Mouse (Mus musculus) cerebellum, adult 2 months (tissue): Measurements from ENCODE around the gene Fkbp2. TPM values are rescaled to one million over a fixed set of nuclear protein-coding genes. Genes with fewer than 3 reads are reported as not detected.

Experiments used
- DNase-seq, 2 experiments: peaks; one replicate each; pipeline ENCODE4 v3.0.0; 2021
- H3K27ac ChIP-seq: fragments of 200-500 bp; 2 replicates; pipeline ENCODE4 v1.5.1; 2012; ENCODE audit warnings: low read length, control low read depth, inconsistent platforms; ENCODE audit not compliant: insufficient read depth
- H3K27me3 ChIP-seq: fragments of 200-500 bp; 2 replicates; pipeline ENCODE4 v1.6.1; 2012; ENCODE audit warnings: inconsistent platforms, mild to moderate bottlenecking, low read length, moderate library complexity; ENCODE audit not compliant: control insufficient read depth, insufficient read depth
- H3K4me1 ChIP-seq: fragments of 200-500 bp; 2 replicates; pipeline ENCODE4 v1.6.1; 2011; ENCODE audit warnings: low read length; ENCODE audit not compliant: control insufficient read depth, insufficient read depth
- H3K4me3 ChIP-seq: fragments of 200-500 bp; replicated peaks from 2 replicates; pipeline ENCODE3; 2011; ENCODE audit warnings: mild to moderate bottlenecking, low read depth, low read length, control low read depth; ENCODE audit not compliant: insufficient read depth
- CTCF ChIP-seq: fragments of 200-500 bp; IDR thresholded peaks from 2 replicates; pipeline ENCODE4 v1.5.1; 2011; ENCODE audit warnings: low read depth, mild to moderate bottlenecking, control low read depth, low read length, moderate library complexity, borderline replicate concordance; ENCODE audit not compliant: insufficient read depth
- POLR2A ChIP-seq: fragments of 200-500 bp; IDR thresholded peaks from 2 replicates; pipeline ENCODE4 v1.6.1; 2011; ENCODE audit warnings: low read length, control low read depth, borderline replicate concordance; ENCODE audit not compliant: insufficient read depth
- WGBS: fragments of 180-500 bp; shearing (Covaris S2); methylation state at CpG from one replicate; pipeline ENCODE4 v1.1.7; 2018; 5-methylcytosine and 5-hydroxymethylcytosine counted together
- polyA plus RNA-seq: library from polyadenylated mRNA; depleted of rRNA; stranded (reverse); fragments of >200 nt; gene quantifications from 2 replicates; pipeline ENCODE4 v1.2.3, GENCODE M21; 2012

Gene Fkbp2
- polyA plus RNA-seq, 1 experiment, result 257 TPM

DNA sequence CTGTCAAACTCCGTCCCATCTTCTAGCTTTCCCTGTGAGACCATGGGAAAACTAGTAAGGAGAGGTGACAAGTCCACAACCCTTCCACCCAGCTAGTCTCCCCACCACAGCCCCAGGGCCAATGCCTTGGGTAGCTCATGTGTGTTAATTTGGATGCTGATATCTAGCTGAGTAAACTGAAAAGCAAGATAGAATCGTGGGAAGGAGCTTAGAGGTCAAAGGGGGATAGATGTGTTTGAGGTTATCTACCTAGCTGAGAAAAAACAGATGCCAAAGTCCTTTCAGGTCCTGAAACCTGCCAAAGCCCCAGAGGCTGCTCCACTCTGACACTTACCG lies 1.7 kb downstream of the Fkbp2 start:
- Histone ChIP-seq H3K27ac (no peak overlapping the region), H3K4me1 (peaks cover 8% of the 10 kb centered on the region; the same call in 1 of the 2 replicates), H3K27me3 (no peaks in the 10 kb centered on the region), H3K4me3 (peak overlapping the region; percentile 20)
- DNase-seq, result no peak
- 33% methylated on average over 3 of the region's 3 CpGs for WGBS
- TF ChIP-seq CTCF (no peak), POLR2A (no peak)

DNA sequence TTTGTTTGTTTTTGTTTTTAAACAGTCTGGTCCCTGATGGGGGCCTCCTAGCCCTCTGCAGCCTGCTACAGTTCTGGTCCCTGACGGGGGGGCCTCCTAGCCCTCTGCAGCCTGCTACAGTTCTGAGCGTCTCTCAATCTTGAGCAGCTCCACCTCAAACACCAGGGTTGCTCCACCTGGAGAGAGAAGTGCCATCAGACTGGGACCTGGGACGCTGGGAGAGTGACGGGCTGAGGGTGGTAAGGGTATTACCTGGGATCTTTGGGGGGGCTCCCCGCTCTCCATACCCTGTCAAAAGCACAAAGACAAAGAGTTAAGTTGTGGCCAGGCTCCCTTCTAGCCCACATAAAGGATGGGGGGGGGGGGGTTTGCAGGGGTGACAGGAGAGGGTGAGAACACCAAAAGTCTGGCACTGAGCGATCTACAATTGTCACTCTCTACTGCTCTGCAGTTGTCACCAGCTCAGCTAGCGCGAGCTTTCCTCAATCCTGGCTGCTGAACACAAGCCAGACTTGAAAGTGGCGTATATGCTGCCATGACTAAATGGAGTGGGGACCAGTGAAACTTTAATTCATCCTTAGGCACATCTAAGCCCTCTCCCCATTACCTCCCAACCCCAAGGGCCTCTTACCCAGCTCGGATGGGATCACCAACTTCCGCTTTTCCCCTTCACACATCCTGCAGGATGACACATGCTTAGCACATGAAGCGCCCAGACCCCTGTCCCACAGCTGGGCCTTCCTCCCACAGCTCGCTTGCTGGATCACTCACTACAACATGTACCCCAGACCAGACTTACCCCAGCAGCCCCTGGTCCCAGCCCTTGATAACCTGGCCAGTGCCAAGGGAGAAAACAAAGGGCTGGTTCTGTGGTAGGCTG lies 2.3 kb downstream of the Fkbp2 start:
- H3K4me3 ChIP-seq, result no peak overlapping the region
- H3K27ac ChIP-seq, result no peak overlapping the region
- H3K4me1 ChIP-seq, result peaks cover 8% of the 10 kb centered on the region; the same call in 1 of the 2 replicates
- WGBS, result 77% methylated on average over 13 of the region's 13 CpGs
- no peaks in the 10 kb centered on the region for H3K27me3 ChIP-seq
- DNase-seq, result no peak
- TF ChIP-seq CTCF, result no peak
- TF ChIP-seq POLR2A, result no peak

DNA sequence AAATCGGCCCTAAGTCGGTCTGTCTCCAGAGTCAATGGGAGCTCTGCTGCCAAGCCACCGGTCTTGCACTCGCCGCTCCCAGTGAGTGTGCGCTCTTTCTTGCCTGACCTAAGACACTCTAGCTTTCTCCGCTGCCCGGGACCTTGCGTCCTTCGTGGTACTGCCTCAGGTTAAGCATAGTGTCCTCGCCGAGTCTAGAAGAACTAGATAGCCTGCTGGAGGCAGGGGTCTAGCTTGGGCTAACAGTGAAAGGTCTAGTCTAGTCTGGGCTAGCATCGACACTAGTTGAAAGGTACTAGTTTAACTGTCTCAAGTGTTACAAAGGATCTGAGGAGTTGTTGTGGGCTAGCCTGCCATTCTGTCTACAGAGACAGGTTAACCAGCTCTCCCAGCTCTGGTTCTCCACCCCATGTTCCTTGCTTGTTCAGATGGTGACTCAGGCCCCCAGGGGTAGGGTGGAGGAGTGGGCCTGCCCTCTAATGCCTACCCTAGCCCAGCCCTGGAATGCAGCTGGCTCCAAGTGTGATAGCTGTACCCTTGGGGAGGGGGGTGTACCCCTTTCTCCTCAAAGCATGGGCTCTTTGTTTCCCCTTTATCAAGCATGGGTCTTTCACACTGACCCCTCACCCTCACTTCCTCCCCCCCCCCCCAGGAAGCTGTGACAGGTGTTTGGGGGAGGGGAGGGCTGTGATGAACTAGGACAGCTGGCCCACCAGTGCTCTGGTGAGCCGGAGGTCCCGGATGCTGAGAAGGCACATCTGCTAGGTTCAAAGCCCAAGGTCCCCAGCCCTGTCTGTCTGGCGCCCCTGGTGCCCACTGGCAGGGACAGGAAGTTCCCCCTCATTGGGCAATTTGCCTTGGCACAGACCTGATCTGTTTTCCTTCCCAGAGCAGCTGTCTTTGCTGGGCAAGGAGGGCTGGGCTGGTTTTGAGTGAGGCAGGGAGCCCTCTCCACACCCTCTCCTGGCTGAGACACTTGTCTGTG lies 4.5 kb downstream of the Fkbp2 start, which contains the start of gene Plcb3:
Plcb3 (minus strand) TSS at position 934 of the 985 bp plus-strand sequence.
- WGBS, result 10% methylated on average over 16 of the region's 16 CpGs

DNA sequence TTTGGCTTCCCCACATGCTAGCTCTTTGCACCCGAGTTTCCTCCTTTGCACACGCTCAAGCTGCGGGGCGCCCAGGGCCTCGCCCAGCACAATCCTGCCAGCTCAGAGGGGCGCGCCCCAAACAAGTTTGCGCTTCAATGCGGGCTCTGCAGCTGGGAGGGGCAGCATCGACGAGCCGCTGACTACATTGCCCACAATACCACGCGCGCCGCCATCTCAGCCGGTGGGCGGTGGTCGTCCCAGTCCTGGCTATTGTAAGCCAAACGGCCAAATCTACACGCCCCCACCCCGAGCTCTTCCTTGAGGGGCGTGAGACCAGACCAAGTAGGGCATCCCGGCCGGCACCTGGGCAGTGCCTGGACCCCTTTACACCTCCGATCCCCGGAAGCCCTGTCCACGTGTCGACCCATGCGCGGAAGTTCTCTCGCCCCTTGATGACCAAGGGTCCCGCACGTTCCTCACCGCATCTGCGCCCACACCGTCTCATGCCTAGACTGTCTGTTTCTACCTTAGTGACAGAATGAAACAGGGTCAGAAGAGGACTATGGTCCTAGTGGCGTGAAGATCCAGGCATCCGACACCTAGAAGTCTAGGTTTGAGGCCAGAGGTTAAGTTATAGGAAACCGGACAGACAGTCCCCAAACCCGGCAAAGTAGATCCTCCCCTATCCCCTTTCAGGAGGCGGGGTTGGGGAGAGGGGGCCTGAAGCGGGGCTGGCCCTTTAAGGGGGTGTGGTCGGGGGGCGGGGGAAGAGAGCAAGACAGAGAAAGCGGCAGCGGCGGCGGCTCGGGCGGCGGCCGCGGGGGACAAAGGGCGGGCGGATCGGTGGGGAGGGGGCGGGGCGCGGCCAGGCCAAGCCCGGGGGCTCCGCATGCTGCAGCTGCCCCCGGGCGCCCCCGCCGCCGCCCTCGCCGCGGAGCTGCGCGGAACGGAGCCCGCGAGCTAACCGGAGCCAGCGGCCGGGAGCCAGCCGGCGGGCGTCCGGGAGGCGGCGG lies 5.8 kb downstream of the Fkbp2 start, which contains the start of gene Ppp1r14b:
Ppp1r14b (plus strand) TSS at position 758 of the 995 bp plus-strand sequence.
- DNase-seq, result peak; percentile 57 to 64
- Histone ChIP-seq H3K4me3 (peak within 1 kb of the TSS; percentile 97), H3K4me1 (peaks cover 6% of the 10 kb centered on the region; the same call in 1 of the 2 replicates), H3K27me3 (no peaks in the 10 kb centered on the region; the same call in 1 of the 2 replicates), H3K27ac (no peak within 1 kb of the TSS)
- no peak for TF ChIP-seq CTCF
- TF ChIP-seq POLR2A, result no peak
- WGBS, result under 1% methylated on average over 84 of the region's 84 CpGs

More for the DNA sequence above, 4.5 kb downstream of the Fkbp2 start, which contains the start of gene Plcb3:
- peak; percentile 56 to 59 for DNase-seq
- Histone ChIP-seq H3K4me1 (peaks cover 6% of the 10 kb centered on the region; the same call in 1 of the 2 replicates), H3K27ac (no peak within 1 kb of the TSS), H3K4me3 (peak within 1 kb of the TSS; percentile 54), H3K27me3 (no peaks in the 10 kb centered on the region)
- TF ChIP-seq CTCF (no peak), POLR2A (no peak)

DNA sequence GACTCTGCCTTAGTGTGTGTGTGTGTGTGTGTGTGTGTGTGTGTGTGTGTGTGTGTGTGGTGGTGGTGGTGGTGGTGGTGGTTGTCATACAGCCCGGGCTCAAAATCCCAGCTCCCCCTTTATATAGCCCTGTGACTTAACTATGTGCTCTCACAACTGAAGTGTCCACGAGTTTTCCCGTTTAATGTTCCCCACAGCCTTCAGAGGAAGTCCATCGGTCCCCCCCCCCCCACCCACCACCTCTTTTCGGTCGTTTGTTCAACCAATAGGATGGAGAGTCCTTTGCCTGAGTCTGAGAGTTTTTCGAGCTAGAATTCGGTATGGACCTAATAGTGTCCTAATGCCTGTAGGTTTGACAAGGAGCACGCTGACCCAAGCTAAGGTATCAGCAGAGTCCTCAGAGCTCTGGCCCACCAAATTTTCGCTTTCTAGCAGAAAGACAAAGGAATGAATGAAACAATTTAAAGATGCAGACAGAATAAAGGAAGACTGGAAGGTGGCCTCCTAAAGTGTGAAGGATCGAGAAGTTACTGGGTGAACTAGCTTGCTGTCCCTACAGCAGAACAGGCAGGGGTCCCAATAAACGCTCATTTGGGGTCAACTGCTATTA lies 6.6 kb downstream of the Fkbp2 start:
- H3K27ac ChIP-seq, result no peak overlapping the region
- H3K4me3 ChIP-seq, result no peak overlapping the region
- no peaks in the 10 kb centered on the region; the same call in 1 of the 2 replicates for H3K27me3 ChIP-seq
- peaks cover 2% of the 10 kb centered on the region; the same call in 1 of the 2 replicates for H3K4me1 ChIP-seq
- 40% methylated on average over 12 of the region's 12 CpGs for WGBS
- TF ChIP-seq POLR2A (no peak), CTCF (no peak)
- DNase-seq, result no peak

DNA sequence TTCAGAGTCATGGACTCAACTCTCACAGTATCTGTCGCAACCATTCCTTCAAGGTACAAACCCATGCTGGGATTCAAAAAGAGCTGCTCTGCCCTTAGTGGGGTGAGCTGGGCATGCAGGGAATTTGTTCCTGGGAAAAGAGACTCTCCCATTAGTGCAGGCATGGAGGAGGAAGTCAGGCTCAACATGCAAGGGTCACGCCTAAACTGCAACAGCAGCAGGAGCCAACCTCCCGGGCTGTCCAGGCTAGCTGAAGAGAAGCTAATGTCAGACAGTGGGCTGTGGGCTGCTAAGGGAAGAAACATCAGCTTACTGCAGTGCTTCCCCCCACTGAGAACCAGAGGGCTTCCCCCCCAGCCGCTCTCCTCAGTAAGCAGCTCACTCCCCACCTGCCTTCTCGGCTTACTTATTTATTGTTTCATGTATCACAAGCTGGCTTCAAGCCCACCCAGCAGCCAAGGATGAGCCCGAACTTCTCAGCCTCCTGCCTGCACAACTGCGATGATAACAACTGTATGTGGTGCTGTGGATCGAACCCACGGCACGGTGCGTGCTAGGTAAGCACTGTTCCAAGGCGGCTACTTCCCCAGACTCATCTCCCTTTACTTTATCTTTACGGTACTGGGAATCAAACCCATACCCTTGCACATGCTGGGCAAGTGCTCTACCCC lies 7.9 kb downstream of the Fkbp2 start:
- Histone ChIP-seq H3K27ac (no peak overlapping the region), H3K4me3 (no peak overlapping the region), H3K4me1 (peaks cover 7% of the 10 kb centered on the region), H3K27me3 (no peaks in the 10 kb centered on the region; the same call in 1 of the 2 replicates)
- no peak for TF ChIP-seq POLR2A
- no peak for TF ChIP-seq CTCF
- WGBS, result 85% methylated on average over 13 of the region's 13 CpGs
- DNase-seq, result no peak
